Mouse (Mus musculus): ENCODE data around the gene Mpzl3.
A peak's percentile ranks its signal among the peaks of the same experiment; 100 is the strongest.

Gene Mpzl3

DNA sequence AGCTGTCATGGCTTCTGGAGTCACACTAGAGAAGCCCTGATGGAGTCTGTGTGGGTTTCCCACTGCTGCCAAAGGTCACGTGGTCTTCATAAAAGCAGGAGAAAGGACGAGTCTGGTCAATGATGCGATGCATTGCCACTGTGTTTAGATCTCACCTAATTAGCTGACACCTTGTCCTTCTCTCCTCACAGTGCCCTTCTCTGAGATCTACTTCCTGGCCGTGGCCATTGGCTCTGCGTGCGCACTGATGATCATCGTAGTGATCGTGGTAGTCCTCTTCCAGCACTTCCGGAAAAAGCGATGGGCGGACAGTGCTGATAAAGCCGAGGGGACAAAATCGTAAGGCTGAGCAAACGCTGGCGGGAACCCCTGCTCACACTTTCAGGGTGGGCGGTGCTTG lies 8.0 kb upstream of the Mpzl3 start:
- no peak for DNase-seq

DNA sequence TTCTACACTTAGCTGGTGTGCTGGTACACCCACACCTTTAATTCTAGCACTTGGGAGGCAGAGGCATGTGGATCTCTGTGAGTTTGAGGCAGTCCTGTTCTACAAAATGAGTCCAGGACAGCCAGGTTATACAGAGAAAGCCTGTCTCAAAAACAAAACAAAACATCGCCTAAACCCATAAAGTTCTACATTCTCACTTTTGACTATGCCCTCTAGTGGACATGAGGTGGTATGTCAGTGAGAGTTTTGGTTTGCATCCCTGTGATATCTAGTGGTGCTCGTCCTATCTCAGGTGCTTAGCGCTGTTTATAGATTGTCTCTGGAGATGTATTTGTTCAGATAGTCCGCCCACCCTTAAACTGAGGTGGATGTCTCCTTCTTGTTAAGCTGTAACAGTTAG lies 6.5 kb upstream of the Mpzl3 start:
- no peak for DNase-seq

DNA sequence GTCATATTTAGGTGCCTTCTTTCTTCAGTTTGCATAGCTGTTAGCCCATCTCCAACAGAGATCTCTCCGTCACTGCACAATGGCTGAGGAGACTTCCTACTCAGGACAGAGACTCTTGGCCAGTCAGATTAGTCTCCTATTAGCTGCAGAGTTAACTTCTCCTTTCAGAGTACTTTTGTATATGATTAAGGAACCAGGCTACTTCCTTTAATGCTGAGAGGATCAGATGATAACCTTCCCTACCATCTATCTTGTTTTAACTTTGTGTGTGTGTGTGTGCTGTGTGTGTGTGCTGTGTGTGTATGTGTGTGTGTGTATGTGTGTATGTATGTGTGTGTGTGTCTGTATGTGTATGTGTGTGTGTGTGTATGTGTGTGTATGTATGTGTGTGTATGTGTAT lies 5.3 kb upstream of the Mpzl3 start:
- no peak for DNase-seq

DNA sequence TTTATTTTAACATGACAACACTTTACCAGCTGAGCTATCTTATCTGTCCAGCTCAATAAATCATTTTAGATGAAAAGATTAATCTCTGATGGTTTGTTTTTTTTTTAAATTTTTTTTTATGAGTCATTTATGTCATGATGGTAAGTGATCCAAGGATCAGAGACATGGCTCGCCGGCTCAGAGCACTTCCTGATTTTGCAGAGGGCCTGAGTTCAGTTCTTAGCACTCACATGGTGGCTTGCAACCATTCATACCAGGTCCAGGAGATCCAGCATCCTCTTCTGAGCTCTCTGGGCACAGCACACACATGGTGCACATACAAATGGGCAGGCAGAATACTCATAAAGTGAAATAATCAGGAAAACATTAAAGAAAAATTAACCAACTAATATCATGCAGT lies 4.7 kb upstream of the Mpzl3 start:
- no peak for DNase-seq

DNA sequence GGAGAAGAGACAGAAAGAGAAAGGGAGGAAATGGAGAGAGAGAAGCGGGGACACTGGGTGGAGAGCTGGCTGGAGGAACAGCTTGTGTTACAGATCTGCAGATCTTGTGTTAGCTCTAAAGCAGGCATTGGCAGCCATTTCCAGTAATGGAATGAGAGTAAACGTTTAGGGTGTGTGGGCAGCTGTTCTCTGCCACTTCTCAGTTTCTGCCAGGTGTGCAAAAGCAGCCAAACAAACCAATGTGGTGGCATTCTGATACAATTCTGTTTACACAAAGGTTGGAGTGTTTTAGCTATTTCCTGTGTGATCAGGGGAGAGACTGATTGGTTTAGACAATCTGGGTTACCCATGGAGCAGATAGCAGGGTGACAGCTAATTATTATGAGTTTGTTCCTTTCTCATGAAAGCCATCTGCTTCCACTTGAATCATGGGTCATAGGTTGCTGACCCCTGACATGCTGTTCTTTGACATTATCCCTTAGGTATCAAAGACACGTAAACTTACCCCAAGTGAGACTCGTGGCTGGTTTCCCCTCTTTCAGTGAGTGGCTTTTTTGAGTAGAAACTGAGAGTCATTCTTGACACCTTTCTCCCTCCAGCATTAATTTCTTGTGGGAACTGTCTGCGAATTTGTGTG lies 3.4 kb downstream of the Mpzl3 start:
- DNase-seq, result no peak

DNA sequence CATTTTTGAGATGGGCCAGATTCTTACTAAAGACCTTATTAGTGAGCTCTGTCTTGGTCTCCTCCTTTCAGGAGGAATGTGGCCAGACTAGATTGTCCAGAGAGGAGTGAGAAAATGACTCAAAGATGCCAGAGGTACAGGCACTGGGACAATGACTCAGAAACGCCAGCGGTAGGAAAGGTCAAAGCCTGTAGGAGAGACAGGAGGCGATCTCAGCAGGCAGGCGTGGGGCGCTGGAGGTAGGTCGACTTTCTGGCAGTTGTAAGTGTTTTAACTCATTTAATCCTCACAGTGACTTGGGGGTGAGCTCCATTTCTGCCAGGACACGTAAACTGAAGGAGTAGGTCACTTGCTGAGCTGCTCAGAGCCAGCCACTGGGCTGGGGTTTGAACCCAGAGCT lies 5.2 kb downstream of the Mpzl3 start:
- DNase-seq, result no peak

DNA sequence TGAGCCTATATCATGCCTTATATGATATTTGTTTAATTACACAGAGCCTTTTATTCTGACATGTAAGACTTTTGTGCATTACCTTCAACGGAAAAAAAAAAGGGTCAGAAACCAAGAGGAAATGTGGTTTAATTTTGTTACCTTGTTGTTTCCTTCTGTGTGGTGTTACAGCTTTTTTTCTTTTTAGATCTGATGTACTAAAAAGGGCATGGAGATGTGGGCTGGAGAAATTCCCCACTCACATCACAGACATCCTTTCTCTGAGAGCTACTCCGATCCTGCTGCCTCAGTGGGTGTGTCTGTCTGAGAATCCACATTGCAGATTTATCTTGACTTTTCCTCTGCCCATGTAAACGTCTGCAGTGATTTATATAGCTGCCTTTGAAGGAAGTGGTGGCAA lies 7.7 kb downstream of the Mpzl3 start:
- no peak for DNase-seq

DNA sequence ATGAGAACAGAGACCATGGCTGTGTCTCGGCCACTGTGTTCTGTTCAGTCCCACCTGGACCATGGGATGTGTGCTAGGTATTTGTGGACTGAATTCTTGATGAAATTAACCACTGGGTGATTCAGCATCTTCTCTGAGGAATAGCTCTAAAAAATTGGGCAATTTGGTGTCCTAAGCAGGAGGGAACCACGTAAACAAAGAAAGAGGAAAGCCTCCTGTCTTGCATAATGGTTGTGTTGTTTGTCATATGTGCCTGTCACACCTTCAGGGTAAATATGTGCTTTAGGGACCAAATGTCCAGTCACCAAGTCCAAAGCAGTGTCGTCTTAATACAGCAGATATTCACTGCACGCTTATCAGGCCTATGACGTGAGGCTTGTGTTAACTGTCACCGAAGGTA lies 9.4 kb downstream of the Mpzl3 start:
- no peak for DNase-seq

DNA sequence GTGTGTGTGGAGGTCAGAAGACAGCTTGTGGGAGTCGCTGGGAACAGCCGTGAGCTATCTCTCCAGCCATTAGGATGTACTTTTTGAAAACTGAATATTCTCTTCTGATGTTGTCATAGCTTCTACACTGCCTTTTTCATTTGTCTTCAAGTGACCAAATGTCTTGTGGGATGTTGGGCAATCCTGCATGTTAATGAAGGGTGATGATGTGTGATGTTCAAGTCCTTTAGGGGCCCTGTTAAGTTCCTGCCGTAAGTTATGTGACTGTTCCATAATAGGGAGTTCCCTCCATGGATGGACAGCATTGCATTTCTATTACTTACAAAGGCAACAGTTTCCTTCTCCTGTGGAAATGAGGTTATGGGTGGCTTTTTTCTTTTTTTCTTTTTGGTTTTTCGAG lies 11.7 kb downstream of the Mpzl3 start:
- no peak for DNase-seq

DNA sequence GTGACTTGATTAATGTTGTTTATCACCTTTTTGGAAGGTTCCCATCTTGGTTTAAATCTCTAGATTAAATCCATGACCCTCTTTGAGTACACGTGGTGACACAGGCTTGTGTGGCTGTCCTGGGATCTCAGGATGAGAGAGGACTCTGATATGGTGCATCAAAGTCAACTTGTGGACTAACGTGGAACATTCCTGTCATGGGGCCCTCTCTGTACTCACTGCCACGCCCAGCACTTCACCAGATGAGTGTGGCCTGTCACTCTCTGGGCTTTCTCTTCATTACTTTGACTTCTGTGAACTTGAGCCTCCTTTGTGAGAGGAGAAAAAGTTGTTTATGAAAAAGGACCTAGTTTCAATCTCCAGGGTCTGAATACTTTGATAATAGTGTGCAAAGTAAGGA lies 16.8 kb downstream of the Mpzl3 start:
- DNase-seq, result no peak

DNA sequence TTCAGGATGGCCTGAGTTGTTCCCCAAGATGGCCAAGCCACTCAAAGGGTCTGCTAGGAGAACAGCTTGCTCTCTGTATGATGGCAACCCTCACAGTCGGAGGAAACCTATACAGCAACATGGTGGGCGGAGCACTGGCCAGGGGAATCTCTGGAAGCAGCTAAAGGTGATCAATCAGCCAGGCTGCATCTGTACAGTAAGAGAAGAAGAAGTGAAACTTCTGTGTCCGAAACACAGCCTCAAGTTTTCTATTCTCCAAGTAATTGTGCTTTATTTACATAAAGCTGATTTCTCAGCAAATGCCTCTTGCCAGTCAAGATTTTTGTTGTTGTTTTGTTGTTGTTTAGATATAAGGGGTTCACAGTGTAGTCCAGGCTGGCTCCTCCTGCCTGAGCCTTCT lies 22.9 kb downstream of the Mpzl3 start:
- no peak for DNase-seq

DNA sequence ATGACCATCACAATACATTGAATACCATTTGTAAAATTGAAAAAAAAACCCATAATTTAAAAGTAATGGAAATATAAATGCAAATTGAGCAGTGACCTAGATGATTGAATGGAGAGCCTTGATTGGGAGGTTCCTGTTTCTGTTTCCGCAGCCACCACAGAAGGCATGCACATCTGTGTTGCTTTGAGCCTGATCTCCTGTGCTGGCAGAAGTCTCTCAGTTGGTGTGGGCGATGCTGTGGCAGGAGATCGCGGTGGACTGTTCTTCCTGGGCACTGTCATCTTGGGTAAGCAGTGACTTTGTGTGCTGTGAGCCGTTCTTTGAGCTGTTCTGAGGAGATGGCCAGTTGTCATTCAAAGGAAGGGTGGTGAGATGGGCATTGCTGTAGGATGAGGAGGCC lies 24.0 kb downstream of the Mpzl3 start, which contains the start of gene Jaml:
Gene Jaml, plus strand, starts transcription at position 173 of the 400 bp plus-strand sequence.
- DNase-seq, result no peak

DNA sequence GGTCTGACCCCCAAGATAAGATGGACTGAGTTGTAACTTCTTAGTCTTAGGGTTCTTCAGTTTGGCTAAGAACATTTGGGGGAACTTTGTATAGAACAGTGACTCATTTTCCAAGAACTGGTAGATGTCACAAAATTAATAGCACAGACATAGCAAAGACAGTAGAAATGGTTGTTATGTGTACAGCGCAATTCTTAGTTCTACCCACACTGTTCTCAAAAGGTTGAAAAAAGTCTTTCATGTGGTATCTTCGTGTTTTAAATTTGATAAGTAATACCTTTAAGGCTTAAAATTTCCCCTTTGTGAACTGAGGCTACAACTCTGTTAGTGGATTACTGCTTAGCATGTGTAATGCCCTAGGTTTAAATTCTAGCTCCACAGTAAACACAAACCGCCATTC lies 28.1 kb downstream of the Mpzl3 start:
- no peak for DNase-seq

DNA sequence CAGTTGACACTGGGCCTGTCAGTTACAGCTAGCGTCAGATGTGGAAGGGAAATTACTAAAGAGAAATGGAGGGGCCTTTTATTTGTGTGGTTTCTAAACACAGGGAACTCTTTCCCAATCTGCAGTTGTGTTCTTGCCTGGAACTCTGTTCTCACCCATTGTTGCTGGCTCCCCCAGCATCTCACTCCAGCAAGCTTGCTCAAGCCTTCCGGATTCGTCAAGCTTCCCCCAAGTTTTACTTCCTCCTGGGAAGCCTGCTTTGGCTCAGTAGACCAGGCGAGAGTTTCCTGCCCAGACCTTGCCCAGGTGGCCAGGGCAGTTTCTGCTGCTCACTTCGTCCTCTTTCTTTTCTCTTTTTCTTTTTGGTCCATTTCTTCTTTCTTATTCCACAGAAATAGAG lies 29.6 kb downstream of the Mpzl3 start:
- no peak for DNase-seq

DNA sequence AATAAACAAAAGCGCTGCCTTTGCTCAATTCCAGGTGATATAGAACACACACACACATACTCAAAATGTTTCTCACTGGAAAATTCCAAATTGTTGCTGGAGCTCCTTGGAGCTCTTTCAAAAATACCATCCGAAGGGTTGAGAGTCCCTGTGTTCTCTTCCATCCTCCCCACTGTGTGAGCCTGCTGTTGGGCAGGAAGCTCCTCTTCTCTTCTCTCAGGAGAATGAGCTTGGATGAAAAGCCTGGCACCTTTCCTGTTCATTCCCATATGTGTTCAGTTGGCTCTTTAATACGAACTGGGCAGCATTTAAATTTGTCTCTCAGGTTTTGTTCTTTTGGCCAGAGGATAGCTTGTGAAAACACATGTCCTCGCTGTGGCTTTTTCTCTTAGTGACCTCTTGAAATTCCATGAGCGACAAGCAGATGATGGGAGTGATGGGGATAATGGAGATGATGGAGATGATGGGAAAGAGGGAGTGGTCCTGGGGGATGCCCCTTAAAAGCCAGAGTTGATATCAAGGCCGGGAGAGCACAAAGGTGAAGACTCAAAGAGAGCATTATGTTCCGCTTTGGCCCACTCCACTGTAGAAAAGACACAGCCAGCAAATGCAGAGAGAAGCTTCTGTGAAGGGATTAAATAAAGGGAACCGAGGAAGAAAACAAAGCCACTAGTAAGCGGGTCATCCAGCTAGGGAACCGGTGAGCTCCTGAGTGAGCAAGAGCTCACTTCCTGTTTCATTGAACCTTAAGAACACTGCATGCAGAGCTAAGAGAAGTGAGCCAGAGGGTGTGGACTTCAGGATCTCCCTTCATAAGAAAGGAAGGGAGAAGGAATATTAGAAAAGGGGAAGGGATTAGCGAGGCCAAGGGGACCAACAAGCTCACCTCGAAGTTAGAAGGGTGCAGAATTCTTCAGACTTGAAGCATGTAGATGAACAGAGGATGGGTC lies 31.0 kb downstream of the Mpzl3 start:
- no peak for DNase-seq

DNA sequence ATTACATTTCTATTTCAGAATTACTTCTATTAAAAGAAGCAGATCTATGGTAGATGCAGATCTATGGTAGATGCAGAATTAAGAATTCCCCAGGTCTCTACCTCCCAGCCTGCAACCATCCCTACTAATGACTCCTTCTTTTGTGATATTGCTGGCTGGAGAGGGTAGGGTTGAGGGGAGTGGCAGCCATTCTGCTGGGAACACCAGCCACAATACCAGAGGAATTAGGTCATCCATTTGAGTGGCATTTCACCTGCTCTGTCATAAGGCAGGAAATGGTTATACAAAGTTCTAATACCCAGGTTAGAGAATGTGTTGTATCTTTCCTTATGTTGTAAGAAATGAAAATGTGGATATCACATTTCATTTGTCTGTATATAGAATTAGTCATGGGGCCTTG lies 33.1 kb downstream of the Mpzl3 start:
- DNase-seq, result no peak

DNA sequence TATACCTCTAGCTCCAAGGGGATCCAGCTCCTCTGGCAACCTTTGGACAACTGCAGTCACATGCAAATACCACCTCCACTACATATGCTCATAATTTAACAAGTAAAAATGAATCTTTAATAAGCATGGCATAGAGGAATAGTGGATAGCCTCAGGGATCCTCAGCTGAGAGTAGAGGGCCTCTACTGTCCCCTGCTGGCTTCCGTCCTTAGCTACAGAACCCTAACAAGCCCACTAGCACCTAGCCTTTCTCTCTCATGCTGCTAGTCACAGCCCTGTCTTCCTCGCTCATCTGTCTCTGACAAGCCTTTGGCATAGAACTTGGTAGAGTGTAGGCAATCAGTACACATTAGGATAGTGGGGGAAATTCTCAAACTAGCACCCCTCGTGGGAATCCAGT lies 35.8 kb downstream of the Mpzl3 start:
- no peak for DNase-seq

DNA sequence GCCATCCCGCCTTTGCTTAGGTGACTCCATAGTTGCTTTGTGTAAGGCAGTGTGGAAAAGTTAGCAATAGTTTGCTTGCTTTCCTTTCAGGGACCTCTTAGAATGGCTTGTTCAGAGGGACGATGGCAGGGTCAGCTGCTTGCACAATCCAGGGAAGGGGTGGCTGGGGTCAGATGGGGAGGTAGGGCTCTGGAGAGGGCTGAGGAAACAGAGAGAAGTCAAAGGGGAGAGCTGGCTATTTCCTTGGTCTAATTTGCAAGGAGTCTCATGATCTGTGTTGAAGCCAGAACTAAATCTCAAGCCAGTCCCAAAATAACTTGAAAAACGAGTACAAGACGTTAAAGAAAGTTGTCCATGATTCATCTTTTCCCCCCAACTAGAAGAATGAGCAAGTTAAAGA lies 37.7 kb downstream of the Mpzl3 start:
- DNase-seq, result peak; percentile 37

DNA sequence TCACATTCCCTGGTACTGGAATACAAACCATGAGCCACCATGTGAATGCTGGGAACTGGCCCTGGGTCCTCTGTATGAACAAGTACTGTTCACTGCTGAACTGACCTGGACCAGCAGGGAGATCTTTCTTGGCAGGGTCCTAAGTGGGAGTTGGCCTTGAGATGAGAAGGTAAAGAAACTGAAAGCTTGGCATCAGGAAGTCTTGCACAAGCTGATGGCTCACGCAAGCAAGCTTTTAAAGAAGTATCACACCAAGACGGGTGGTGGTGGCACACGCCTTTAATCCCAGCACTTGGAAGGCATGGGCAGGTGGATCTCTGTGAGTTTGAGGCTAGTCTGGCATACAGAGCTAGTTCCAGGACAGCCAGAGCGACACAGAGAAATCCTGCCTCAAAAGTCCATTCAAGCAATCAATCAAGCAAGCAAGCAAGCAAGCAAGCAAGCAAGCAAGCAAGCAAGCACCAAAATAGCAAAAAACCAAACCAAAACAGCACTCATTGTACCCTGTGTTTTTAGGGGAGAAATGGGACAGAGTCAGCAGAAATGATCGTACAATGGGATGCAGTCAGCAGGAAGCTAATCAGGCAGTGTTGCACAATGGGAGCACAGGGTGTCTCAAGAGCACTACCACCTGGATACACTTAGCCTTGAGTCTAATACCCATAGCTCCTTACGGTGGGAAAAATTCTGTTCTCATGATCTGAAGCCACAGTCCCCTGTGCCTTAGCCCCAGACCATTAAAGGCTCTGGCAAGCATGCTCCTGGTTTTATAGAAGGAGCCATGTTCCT lies 40.4 kb downstream of the Mpzl3 start:
- DNase-seq, result peak; percentile 57

DNA sequence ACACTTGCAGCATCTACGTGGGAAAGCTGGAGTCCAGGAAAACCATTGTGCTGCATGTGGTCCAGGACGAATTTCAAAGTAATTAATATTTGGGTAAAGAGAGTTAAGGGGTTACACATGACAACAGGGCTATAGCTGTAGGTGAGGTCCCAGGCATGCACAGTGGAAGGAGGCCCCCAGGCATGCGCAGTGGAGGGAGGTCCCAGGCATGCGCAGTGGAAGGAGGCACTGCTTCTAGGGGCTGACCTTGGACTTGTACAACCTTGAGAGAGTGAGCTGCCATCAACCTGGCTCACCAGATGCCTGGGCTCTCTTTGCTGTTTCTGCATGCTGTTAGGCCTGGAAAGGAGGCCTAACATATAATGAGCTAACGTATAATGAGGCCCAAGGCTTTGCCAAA lies 42.9 kb downstream of the Mpzl3 start:
- no peak for DNase-seq

DNA sequence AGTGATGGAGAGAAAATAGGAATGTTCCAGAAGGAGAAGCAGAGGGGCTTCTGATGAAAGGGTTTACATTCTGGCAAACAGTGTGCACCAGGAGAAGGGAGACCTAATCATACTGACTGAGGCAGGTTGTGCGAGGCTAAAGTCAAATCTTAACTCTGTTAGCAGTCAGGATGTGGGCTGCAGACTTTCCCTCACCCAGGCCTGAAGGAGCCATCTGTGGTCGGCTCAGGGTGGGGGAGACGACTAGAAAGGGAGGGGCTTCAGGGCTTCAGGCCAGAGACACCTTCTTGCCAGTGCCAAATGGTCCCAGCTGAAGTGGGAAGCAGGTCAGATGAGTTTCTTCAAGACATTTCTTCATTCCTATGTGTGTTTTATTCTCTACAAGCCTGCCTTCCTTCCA lies 43.4 kb downstream of the Mpzl3 start:
- DNase-seq, result no peak

DNA sequence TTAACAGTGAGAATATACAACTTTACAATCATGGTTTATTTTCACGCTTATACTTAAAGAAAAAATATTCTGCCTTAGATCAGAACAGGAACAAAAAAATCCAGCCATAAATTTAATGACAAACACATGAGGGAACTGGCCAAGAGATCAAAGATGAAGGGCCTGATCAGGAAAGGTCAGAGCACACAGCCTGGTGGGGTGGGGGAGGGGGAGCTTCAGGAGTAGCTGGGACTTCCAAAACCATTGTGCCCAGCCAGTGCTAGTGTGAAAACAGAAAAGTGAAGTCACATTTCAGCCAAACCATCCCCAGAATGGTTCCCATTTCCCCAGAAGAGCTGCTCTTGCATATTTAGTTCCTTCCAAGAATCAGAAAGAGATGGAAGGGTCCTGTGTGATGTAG lies 47.5 kb downstream of the Mpzl3 start:
- no peak for DNase-seq

DNA sequence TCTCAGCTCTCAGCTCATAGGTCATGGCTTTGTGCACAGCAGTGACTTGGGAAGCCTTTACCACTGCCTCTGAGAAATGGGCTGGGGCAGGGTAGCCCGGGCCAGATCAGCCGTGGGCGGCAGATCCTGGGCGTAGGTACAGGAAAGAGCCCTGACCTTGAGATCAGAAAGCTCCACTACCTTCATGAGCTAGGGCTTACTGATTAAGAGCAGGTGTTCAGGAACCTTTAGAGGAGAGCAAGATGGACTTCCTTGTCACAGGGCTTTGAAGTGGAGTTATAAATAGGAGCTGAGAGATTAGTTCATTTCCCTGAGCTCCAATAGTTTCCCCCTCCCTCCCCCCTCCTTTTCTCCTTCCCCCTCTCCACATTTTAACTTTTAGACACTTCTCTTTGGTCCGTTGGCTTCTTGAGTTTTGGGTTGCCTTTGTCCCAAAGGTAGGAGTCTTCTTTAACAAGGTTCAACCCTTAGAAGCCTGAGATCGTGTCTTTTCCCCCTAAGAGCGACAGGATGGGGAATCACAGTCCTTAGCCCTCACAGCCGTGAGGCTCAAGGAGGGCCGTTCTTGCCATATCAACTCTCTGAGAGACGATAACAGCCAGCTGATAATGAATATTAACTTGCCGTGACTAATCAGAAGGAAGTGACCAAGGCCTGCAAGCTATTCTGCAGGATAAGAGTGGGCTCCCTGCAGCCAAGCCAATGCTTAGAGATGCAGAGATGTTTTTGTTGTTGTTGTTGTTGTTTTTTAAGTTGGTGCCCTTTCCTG lies 48.4 kb downstream of the Mpzl3 start:
- no peak for DNase-seq

All from lung, postnatal 10 days (tissue).